Mouse (Mus musculus): ENCODE data around the gene Zfp46. TPM values are rescaled to one million over a fixed set of nuclear protein-coding genes. Genes with fewer than 3 reads are reported as not detected.

Zfp46 gene
- polyA plus RNA-seq, 1 experiment from 2014 or later: 13.8 TPM

- DNase-seq (ENCODE audit: low spot score) (no peak), ATAC-seq (replicated peaks; ENCODE audit: low FRiP score, low read depth) (no peak)
- H3K4me3 ChIP-seq (replicated peaks; ENCODE audit: low read depth, low read length): no peak overlapping the region
- no peak for TF ChIP-seq CTCF (IDR thresholded peaks at IDR 0.05; ENCODE audit: low read depth)
- no peak overlapping the region for H3K9ac ChIP-seq (ENCODE audit: low read depth, low read length)
- no peaks in the 10 kb centered on the region for H3K27me3 ChIP-seq (ENCODE audit: insufficient read depth, low read length)
- no peak overlapping the region for H3K27ac ChIP-seq
- H3K4me2 ChIP-seq (ENCODE audit: low read length): no peak overlapping the region
- H3K9me3 ChIP-seq (replicated peaks; ENCODE audit: low read length): no peaks in the 10 kb centered on the region
- H3K36me3 ChIP-seq (ENCODE audit: insufficient read depth, low read length): no peaks in the 10 kb centered on the region
- 72% methylated on average over 4 of the region's 4 CpGs for WGBS
- H3K4me1 ChIP-seq (replicated peaks; ENCODE audit: insufficient read depth, low read length): no peaks in the 10 kb centered on the region
Observed at GRCm38 (mm10) chr4:136302462-136302861, 18.0 kb downstream of the Zfp46 start.

GRCm38 (mm10) chr4:136304181-136304580 is 19.7 kb downstream of the Zfp46 start:
- 26% methylated on average over 2 of the region's 2 CpGs for WGBS
- no peak overlapping the region for H3K4me2 ChIP-seq (ENCODE audit: low read length)
- H3K27me3 ChIP-seq (ENCODE audit: insufficient read depth, low read length): no peaks in the 10 kb centered on the region
- DNase-seq (ENCODE audit: low spot score) (no peak), ATAC-seq (replicated peaks; ENCODE audit: low FRiP score, low read depth) (no peak)
- H3K36me3 ChIP-seq (ENCODE audit: insufficient read depth, low read length): no peaks in the 10 kb centered on the region
- H3K27ac ChIP-seq: no peak overlapping the region
- no peak overlapping the region for H3K9ac ChIP-seq (ENCODE audit: low read depth, low read length)
- H3K4me1 ChIP-seq (replicated peaks; ENCODE audit: insufficient read depth, low read length): no peaks in the 10 kb centered on the region
- H3K4me3 ChIP-seq (replicated peaks; ENCODE audit: low read depth, low read length): no peak overlapping the region
- TF ChIP-seq CTCF (IDR thresholded peaks at IDR 0.05; ENCODE audit: low read depth): no peak
- H3K9me3 ChIP-seq (replicated peaks; ENCODE audit: low read length): no peaks in the 10 kb centered on the region

GRCm38 (mm10) chr4:136308355-136308754 is 23.9 kb downstream of the Zfp46 start:
- no peaks in the 10 kb centered on the region for H3K27me3 ChIP-seq (ENCODE audit: insufficient read depth, low read length)
- WGBS: 59% methylated on average over 2 of the region's 2 CpGs

GRCm38 (mm10) chr4:136309780-136310179 is 25.3 kb downstream of the Zfp46 start:
- Histone ChIP-seq H3K36me3 (ENCODE audit: insufficient read depth, low read length) (no peaks in the 10 kb centered on the region), H3K27ac (peak overlapping the region; percentile 90), H3K4me1 (replicated peaks; ENCODE audit: insufficient read depth, low read length) (peaks cover 9% of the 10 kb centered on the region; the same call in 1 of the 2 replicates), H3K4me3 (replicated peaks; ENCODE audit: low read depth, low read length) (peak overlapping the region; percentile 90), H3K9ac (ENCODE audit: low read depth, low read length) (peak overlapping the region; percentile 97), H3K27me3 (ENCODE audit: insufficient read depth, low read length) (no peaks in the 10 kb centered on the region), H3K4me2 (ENCODE audit: low read length) (peak overlapping the region; percentile 67), H3K9me3 (replicated peaks; ENCODE audit: low read length) (no peaks in the 10 kb centered on the region)
- peak; percentile 87 for DNase-seq (ENCODE audit: low spot score)
- under 1% methylated on average over 11 of the region's 11 CpGs for WGBS
- ATAC-seq (replicated peaks; ENCODE audit: low FRiP score, low read depth): no peak
- TF ChIP-seq CTCF (IDR thresholded peaks at IDR 0.05; ENCODE audit: low read depth): no peak

More at GRCm38 (mm10) chr4:136308355-136308754, 23.9 kb downstream of the Zfp46 start:
- Histone ChIP-seq H3K9ac (ENCODE audit: low read depth, low read length) (no peak overlapping the region), H3K4me3 (replicated peaks; ENCODE audit: low read depth, low read length) (no peak overlapping the region), H3K36me3 (ENCODE audit: insufficient read depth, low read length) (no peaks in the 10 kb centered on the region), H3K27ac (no peak overlapping the region), H3K9me3 (replicated peaks; ENCODE audit: low read length) (no peaks in the 10 kb centered on the region), H3K4me1 (replicated peaks; ENCODE audit: insufficient read depth, low read length) (peaks cover 9% of the 10 kb centered on the region; the same call in 1 of the 2 replicates), H3K4me2 (ENCODE audit: low read length) (no peak overlapping the region)
- DNase-seq (ENCODE audit: low spot score) (no peak), ATAC-seq (replicated peaks; ENCODE audit: low FRiP score, low read depth) (no peak)
- TF ChIP-seq CTCF (IDR thresholded peaks at IDR 0.05; ENCODE audit: low read depth): peak; percentile 41; the same call in 1 of the 2 replicates

- Histone ChIP-seq H3K4me2 (ENCODE audit: low read length) (peak within 1 kb of the TSS; percentile 69), H3K4me3 (replicated peaks; ENCODE audit: low read depth, low read length) (peak within 1 kb of the TSS; percentile 90), H3K9me3 (replicated peaks; ENCODE audit: low read length) (no peaks in the 10 kb centered on the region), H3K36me3 (ENCODE audit: insufficient read depth, low read length) (no peaks in the 10 kb centered on the region), H3K4me1 (replicated peaks; ENCODE audit: insufficient read depth, low read length) (peaks cover 9% of the 10 kb centered on the region; the same call in 1 of the 2 replicates), H3K9ac (ENCODE audit: low read depth, low read length) (peak within 1 kb of the TSS; percentile 97), H3K27me3 (ENCODE audit: insufficient read depth, low read length) (no peaks in the 10 kb centered on the region), H3K27ac (peak within 1 kb of the TSS; percentile 96)
- no peak for TF ChIP-seq CTCF (IDR thresholded peaks at IDR 0.05; ENCODE audit: low read depth)
- WGBS: under 1% methylated on average over 50 of the region's 65 CpGs
- ATAC-seq (replicated peaks; ENCODE audit: low FRiP score, low read depth) (peak; percentile 99), DNase-seq (ENCODE audit: low spot score) (peak; percentile 98)
Observed at GRCm38 (mm10) chr4:136310229-136311041, 26.0 kb downstream of the Zfp46 start, which contains the start of gene Hnrnpr. Gene Hnrnpr (plus strand): TSS chr4:136310942.

GRCm38 (mm10) chr4:136311042-136311999 is 26.8 kb downstream of the Zfp46 start:
- H3K4me3 ChIP-seq (replicated peaks; ENCODE audit: low read depth, low read length): peak overlapping the region; percentile 90
- peak overlapping the region; percentile 97 for H3K9ac ChIP-seq (ENCODE audit: low read depth, low read length)
- no peak for TF ChIP-seq CTCF (IDR thresholded peaks at IDR 0.05; ENCODE audit: low read depth)
- peak overlapping the region; percentile 69 for H3K4me2 ChIP-seq (ENCODE audit: low read length)
- ATAC-seq (replicated peaks; ENCODE audit: low FRiP score, low read depth) (peak; percentile 33), DNase-seq (ENCODE audit: low spot score) (peak; percentile 48)
- WGBS: under 1% methylated on average over 54 of the region's 81 CpGs
- peaks cover 9% of the 10 kb centered on the region; the same call in 1 of the 2 replicates for H3K4me1 ChIP-seq (replicated peaks; ENCODE audit: insufficient read depth, low read length)
- H3K27me3 ChIP-seq (ENCODE audit: insufficient read depth, low read length): no peaks in the 10 kb centered on the region
- H3K36me3 ChIP-seq (ENCODE audit: insufficient read depth, low read length): no peaks in the 10 kb centered on the region
- H3K27ac ChIP-seq: peak overlapping the region; percentile 96
- H3K9me3 ChIP-seq (replicated peaks; ENCODE audit: low read length): no peaks in the 10 kb centered on the region
